Mouse (Mus musculus) thymus, postnatal 36 days (tissue): ENCODE data around the gene Dand5.
A peak's percentile ranks its signal among the peaks of the same experiment; 100 is the strongest.

Source experiments
- DNase-seq, 2 experiments: peaks; one replicate each; pipeline ENCODE4 v3.0.0; 2022; ENCODE audit warnings: mixed read lengths in 2 of 2

The Dand5 gene

GRCm38 (mm10) chr8:84799136-84799931, 23.3 kb downstream of the Dand5 start:
- peak; percentile 26 for DNase-seq

- no peak for DNase-seq
Measured at GRCm38 (mm10) chr8:84798446-84799135, 24.0 kb downstream of the Dand5 start.

GRCm38 (mm10) chr8:84797971-84798370, 24.7 kb downstream of the Dand5 start:
- no peak for DNase-seq

- DNase-seq: no peak
Measured at GRCm38 (mm10) chr8:84797256-84797797, 25.3 kb downstream of the Dand5 start.

GRCm38 (mm10) chr8:84794486-84794885, 28.1 kb downstream of the Dand5 start:
- DNase-seq: no peak

- DNase-seq: no peak
Measured at GRCm38 (mm10) chr8:84793791-84794485, 28.7 kb downstream of the Dand5 start.

GRCm38 (mm10) chr8:84793134-84793533, 29.5 kb downstream of the Dand5 start:
- DNase-seq: no peak

- no peak for DNase-seq
Measured at GRCm38 (mm10) chr8:84792429-84792947, 30.1 kb downstream of the Dand5 start.

- no peak for DNase-seq
Measured at GRCm38 (mm10) chr8:84790537-84790936, 32.1 kb downstream of the Dand5 start.

GRCm38 (mm10) chr8:84789855-84790486, 32.7 kb downstream of the Dand5 start:
- DNase-seq: no peak

GRCm38 (mm10) chr8:84789345-84789744, 33.3 kb downstream of the Dand5 start:
- DNase-seq: no peak

GRCm38 (mm10) chr8:84788896-84789295, 33.7 kb downstream of the Dand5 start:
- no peak for DNase-seq

- no peak for DNase-seq
Measured at GRCm38 (mm10) chr8:84787523-84788302, 34.9 kb downstream of the Dand5 start.

GRCm38 (mm10) chr8:84786801-84787467, 35.7 kb downstream of the Dand5 start:
- DNase-seq: no peak

GRCm38 (mm10) chr8:84785756-84786677, 36.6 kb downstream of the Dand5 start:
- DNase-seq: no peak

- no peak for DNase-seq
Measured at GRCm38 (mm10) chr8:84785506-84785755, 37.2 kb downstream of the Dand5 start.

- DNase-seq: no peak
Measured at GRCm38 (mm10) chr8:84784681-84785505, 37.7 kb downstream of the Dand5 start.

- no peak for DNase-seq
Measured at GRCm38 (mm10) chr8:84783919-84784581, 38.6 kb downstream of the Dand5 start.
